Mouse (Mus musculus) layer of hippocampus, postnatal 14 days (tissue): ENCODE results near the gene Adam19. TPM values are rescaled to one million over a fixed set of nuclear protein-coding genes. Genes with fewer than 3 reads are reported as not detected.

Source experiments
- DNase-seq, 2 experiments: peaks; one replicate each; pipeline ENCODE4 v3.0.0; 2021 to 2022; ENCODE audit warnings: low spot score in 2 of 2, mixed read lengths in 1 of 2
- microRNA-seq, 2 experiments: library from miRNA; unstranded; fragments of <30 nt; microRNA quantifications; one replicate each; pipeline ENCODE4 v1.2.0; 2021
- total RNA-seq, 2 experiments: library from RNA; stranded (reverse); gene quantifications; 2 replicates each; pipeline ENCODE4 v1.2.3; 2021

Gene Adam19
- total RNA-seq, 2 experiments from 2014 or later = 27.5 to 28.4 TPM

DNA sequence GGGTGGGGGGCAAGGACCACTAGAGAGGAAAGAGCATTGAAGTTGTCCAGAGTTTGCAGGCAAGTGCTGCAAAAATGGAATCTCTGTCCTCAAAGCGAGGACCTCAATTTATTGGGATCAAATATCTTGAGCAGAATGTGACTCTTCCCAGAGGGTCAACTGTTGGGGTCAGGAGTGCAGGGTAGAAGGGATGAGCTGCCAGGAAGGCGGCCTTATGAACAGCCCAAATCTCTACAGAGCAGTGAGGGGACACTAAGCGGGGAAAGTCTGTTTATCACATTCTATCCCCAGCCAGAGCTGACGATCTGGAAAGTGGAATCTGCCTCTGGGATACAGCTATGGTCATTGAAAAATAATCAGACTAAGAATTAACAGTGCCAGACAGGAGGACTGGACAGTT, 138.4 kb downstream of the Adam19 start:
- no peak for DNase-seq

Small RNA genes within 50 kb of the gene (microRNA-seq; reads per million reads assigned to microRNA genes)
- 0 reads per million in 2 experiments for gene Mir7239
- gene Mir8100 = 0 reads per million in 2 experiments

Other genes with a start within 250 kb of the Adam19 start
- gene Clint1, start 203.9 kb upstream of the Adam19 start, total RNA-seq = 10 to 100 TPM; 51.1 to 53.1 TPM
- 100 to 1,000 TPM; 124 to 127 TPM for gene Lsm11, start 111.1 kb upstream of the Adam19 start, total RNA-seq
- gene Thg1l, start 100.5 kb upstream of the Adam19 start, total RNA-seq = 10 to 100 TPM; 11.0 to 15.2 TPM
- under 1 TPM; 0.28 to 0.41 TPM for gene Sox30, start 75.7 kb upstream of the Adam19 start, total RNA-seq
- gene Gm12166, start 3.7 kb upstream of the Adam19 start, total RNA-seq = 1 to 10 TPM; 2.7 to 6.0 TPM
- gene Nipal4, start 110.5 kb downstream of the Adam19 start, total RNA-seq = 1 to 10 TPM; 4.1 to 4.6 TPM
- gene Fndc9, start 179.5 kb downstream of the Adam19 start, total RNA-seq = 1 to 10 TPM; 2.9 to 3.4 TPM